Comparison of ENCODE assay signal across 10 mouse cellular contexts in the genomic region with DNA sequence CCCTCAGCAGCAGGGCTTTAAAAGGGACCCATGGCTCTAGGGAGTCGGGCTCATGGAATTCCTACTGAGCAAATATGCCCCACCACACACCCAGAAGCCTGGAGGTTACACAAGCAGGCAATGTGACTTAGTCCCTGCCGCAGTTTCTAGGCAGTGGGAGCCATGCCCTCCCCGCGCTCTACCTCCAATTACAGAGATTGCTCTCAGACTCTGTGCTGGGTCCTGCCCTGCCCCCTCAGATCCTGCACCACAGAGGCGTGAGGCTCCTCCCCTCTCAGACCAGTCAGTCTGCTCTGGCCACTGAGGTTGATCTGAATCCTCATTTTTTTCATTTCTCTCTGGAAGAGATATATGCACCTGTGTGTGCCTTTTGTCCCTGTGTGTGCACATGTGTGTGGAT. TPM values are rescaled to one million over a fixed set of nuclear protein-coding genes. Genes with fewer than 3 reads are reported as not detected.
DNase-seq lines count a peak whose midpoint lies in the region; ATAC-seq lines count a peak whose summit lies in the region.
"Had no signal": no experiment of that assay in that cellular context is flagged by ENCODE, and none has a peak within 500 bp of the region (broad histone marks: within the 10 kb centered on the region; RNA-seq: fewer than 3 reads in every experiment).

No protein-coding gene starts in this region.

- no peak overlapping the region for H3K9ac ChIP-seq in kidney, embryonic 16.5 days (replicated peaks; ENCODE audit: low read length)
- H3K9ac ChIP-seq in intestine, embryonic 15.5 days = no peak overlapping the region
- H3K9ac ChIP-seq in neural tube, embryonic 14.5 days (replicated peaks; ENCODE audit: low read depth, low read length) = no peak overlapping the region

- peaks cover 1% of the 10 kb centered on the region; the same call in 1 of the 2 replicates for H3K9me3 ChIP-seq in kidney, embryonic 16.5 days (ENCODE audit: low read length)
- no peaks in the 10 kb centered on the region for H3K9me3 ChIP-seq in intestine, embryonic 15.5 days
- no peaks in the 10 kb centered on the region for H3K9me3 ChIP-seq in neural tube, embryonic 14.5 days (ENCODE audit: control insufficient read depth, low read length)

- no peak for DNase-seq in kidney, adult 11 months
- DNase-seq in embryo, embryonic 10.5 days (ENCODE audit: low spot score) = peak; percentile 49
- DNase-seq in right cerebral cortex, postnatal 10 days (ENCODE audit: low spot score in 2 of 2) = no peak
- DNase-seq in gastrocnemius, postnatal 4 days (ENCODE audit: low spot score in 2 of 2) = no peak
- DNase-seq in cerebellum, postnatal 10 days = no peak
- DNase-seq: cerebellum, adult 9-11 months had no signal

- no peak overlapping the region for H3K4me2 ChIP-seq in kidney, embryonic 16.5 days (replicated peaks; ENCODE audit: low read depth, low read length)
- no peak overlapping the region for H3K4me2 ChIP-seq in intestine, embryonic 15.5 days (replicated peaks)
- H3K4me2 ChIP-seq in neural tube, embryonic 14.5 days (ENCODE audit: low read depth, low read length) = no peak overlapping the region

- 6% methylated on average over 5 of the region's 5 CpGs for WGBS in kidney, embryonic 16.5 days
- 7% methylated on average over 5 of the region's 5 CpGs for WGBS in intestine, embryonic 15.5 days
- WGBS in neural tube, embryonic 14.5 days = 4% methylated on average over 5 of the region's 5 CpGs

- no peaks in the 10 kb centered on the region for H3K36me3 ChIP-seq in kidney, embryonic 16.5 days (ENCODE audit: insufficient read depth, low read length)
- no peaks in the 10 kb centered on the region for H3K36me3 ChIP-seq in intestine, embryonic 15.5 days
- H3K36me3 ChIP-seq in neural tube, embryonic 14.5 days (ENCODE audit: control insufficient read depth, insufficient read depth, low read length) = no peaks in the 10 kb centered on the region

- H3K27ac ChIP-seq in kidney, embryonic 16.5 days (ENCODE audit: low read length) = no peak overlapping the region
- no peak overlapping the region for H3K27ac ChIP-seq in intestine, embryonic 15.5 days
- H3K27ac ChIP-seq in neural tube, embryonic 14.5 days (ENCODE audit: low read depth, low read length) = no peak overlapping the region

- H3K27me3 ChIP-seq in kidney, embryonic 16.5 days (ENCODE audit: insufficient read depth, low read length) = no peaks in the 10 kb centered on the region
- no peaks in the 10 kb centered on the region for H3K27me3 ChIP-seq in intestine, embryonic 15.5 days (replicated peaks)
- no peaks in the 10 kb centered on the region for H3K27me3 ChIP-seq in neural tube, embryonic 14.5 days (ENCODE audit: control insufficient read depth, insufficient read depth, low read length)

- no peak overlapping the region for H3K4me3 ChIP-seq in kidney, embryonic 16.5 days (ENCODE audit: low read length)
- no peak overlapping the region for H3K4me3 ChIP-seq in intestine, embryonic 15.5 days (replicated peaks)
- no peak overlapping the region for H3K4me3 ChIP-seq in neural tube, embryonic 14.5 days (ENCODE audit: low read depth, low read length)
- H3K4me3 ChIP-seq: myocyte had no signal

- peak; percentile 63 for ATAC-seq in kidney, embryonic 16.5 days (ENCODE audit: low FRiP score, low TSS enrichment)
- ATAC-seq in intestine, embryonic 15.5 days = peak; percentile 79
- peak; percentile 46; the same call in 1 of the 2 replicates for ATAC-seq in neural tube, embryonic 14.5 days (ENCODE audit: low read depth)

- no peaks in the 10 kb centered on the region for H3K4me1 ChIP-seq in kidney, embryonic 16.5 days (ENCODE audit: insufficient read depth, low read length)
- no peaks in the 10 kb centered on the region for H3K4me1 ChIP-seq in intestine, embryonic 15.5 days (replicated peaks)
- H3K4me1 ChIP-seq in neural tube, embryonic 14.5 days (ENCODE audit: control insufficient read depth, insufficient read depth, low read length) = no peaks in the 10 kb centered on the region

RNA-seq across cellular contexts. Expression of a gene that starts 14.6 kb away (rescaled TPM):
- 0.04 and 0.08 TPM in 2 replicates for polyA plus RNA-seq in kidney, embryonic 16.5 days (2015; fragmentation: Nextera tagmentation; extraction: Ambion mirVana)
- polyA plus RNA-seq in intestine, embryonic 15.5 days (2015; fragmentation: Nextera tagmentation; extraction: Ambion mirVana) = 0.37 and 0.39 TPM in 2 replicates
- polyA plus RNA-seq in neural tube, embryonic 14.5 days (2014; fragmentation: Nextera tagmentation; extraction: Ambion mirVana) = 8.2 and 10.6 TPM in 2 replicates
- under 1 TPM in 1 of 2 experiments, not detected in 1; 0.10 TPM for total RNA-seq in gastrocnemius, postnatal 4 days (2021)
- polyA plus RNA-seq: myocyte had no signal

RNA-seq across cellular contexts. Expression of a gene that starts 59.5 kb away (rescaled TPM):
- 25.8 and 32.6 TPM in 2 replicates for polyA plus RNA-seq in kidney, embryonic 16.5 days (2015; fragmentation: Nextera tagmentation; extraction: Ambion mirVana)
- polyA plus RNA-seq in intestine, embryonic 15.5 days (2015; fragmentation: Nextera tagmentation; extraction: Ambion mirVana) = 35.3 and 36.6 TPM in 2 replicates
- 30.3 and 33.9 TPM in 2 replicates for polyA plus RNA-seq in neural tube, embryonic 14.5 days (2014; fragmentation: Nextera tagmentation; extraction: Ambion mirVana)
- total RNA-seq in gastrocnemius, postnatal 4 days (2021) = 10 to 100 TPM; 12.6 to 14.2 TPM
